In the genomic region with DNA sequence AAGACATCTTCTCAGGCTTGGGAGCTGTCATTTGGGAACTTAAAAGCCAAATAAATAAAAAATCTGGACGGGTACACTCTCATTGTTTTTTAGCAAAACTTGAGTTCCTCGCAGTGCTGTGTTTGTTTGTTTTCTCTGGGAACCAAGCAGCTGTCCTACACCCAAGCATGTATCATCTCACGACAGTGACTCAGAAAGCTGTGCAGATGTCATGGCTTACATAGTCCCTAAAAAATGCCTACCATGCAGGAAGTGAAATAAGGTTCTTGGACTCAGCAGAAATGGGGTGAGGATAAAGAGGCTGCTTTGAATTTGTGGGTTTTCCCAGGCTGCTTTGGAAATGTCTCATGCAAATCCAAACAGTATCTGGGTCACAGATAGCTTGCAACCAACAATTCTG, we compare ENCODE assay signal across 10 mouse cellular contexts. TPM values are rescaled to one million over a fixed set of nuclear protein-coding genes. Genes with fewer than 3 reads are reported as not detected.
DNase-seq lines count a peak whose midpoint lies in the region; ATAC-seq and TF ChIP-seq lines count a peak whose summit lies in the region.
"Had no signal": no experiment of that assay in that cellular context is flagged by ENCODE, and none has a peak within 500 bp of the region (broad histone marks: within the 10 kb centered on the region; RNA-seq: fewer than 3 reads in every experiment).

No protein-coding gene starts in this region.

- peak overlapping the region; percentile 64 for H3K27ac ChIP-seq in gastrocnemius, adult 2 months
- H3K27ac ChIP-seq in lung, embryonic 14.5 days (ENCODE audit: low read depth), result no peak overlapping the region
- 0 out of 2 replicates have a peak overlapping the region, but pooled peaks have one; percentile 1 for H3K27ac ChIP-seq in limb, embryonic 15.5 days
- no peak overlapping the region for H3K27ac ChIP-seq in stomach, postnatal 0 days (replicated peaks)
- no peak overlapping the region for H3K27ac ChIP-seq in hindbrain, embryonic 14.5 days
- H3K27ac ChIP-seq in hindbrain, embryonic 12.5 days, result no peak overlapping the region
- H3K27ac ChIP-seq: neural tube, embryonic 12.5 days had no signal

- 20% methylated on average over 3 of the region's 3 CpGs for WGBS in lung, embryonic 14.5 days
- WGBS in lung, adult 2 months, result 36% methylated on average over 3 of the region's 3 CpGs
- 48% methylated on average over 3 of the region's 3 CpGs for WGBS in limb, embryonic 15.5 days
- 23% methylated on average over 3 of the region's 3 CpGs for WGBS in stomach, postnatal 0 days
- WGBS in hindbrain, embryonic 14.5 days, result 66% methylated on average over 3 of the region's 3 CpGs
- 49% methylated on average over 3 of the region's 3 CpGs for WGBS in hindbrain, embryonic 12.5 days

- H3K27me3 ChIP-seq in lung, embryonic 14.5 days (ENCODE audit: insufficient read depth, low read length), result no peaks in the 10 kb centered on the region
- no peaks in the 10 kb centered on the region for H3K27me3 ChIP-seq in limb, embryonic 15.5 days
- H3K27me3 ChIP-seq in stomach, postnatal 0 days (ENCODE audit: control insufficient read depth, insufficient read depth, low read length), result no peaks in the 10 kb centered on the region
- no peaks in the 10 kb centered on the region for H3K27me3 ChIP-seq in hindbrain, embryonic 14.5 days (ENCODE audit: control insufficient read depth, insufficient read depth, low read length)
- H3K27me3 ChIP-seq in hindbrain, embryonic 12.5 days, result no peaks in the 10 kb centered on the region
- H3K27me3 ChIP-seq: megakaryocyte, embryonic 14.5 days; neural tube, embryonic 12.5 days had no signal

- no peak for TF ChIP-seq CTCF in gastrocnemius, adult 2 months (IDR thresholded peaks at IDR 0.05)
- no peak for TF ChIP-seq CTCF in lung, embryonic 14.5 days (IDR thresholded peaks at IDR 0.05; ENCODE audit: low read depth)
- no peak for TF ChIP-seq CTCF in lung, adult 2 months (IDR thresholded peaks at IDR 0.05; ENCODE audit: insufficient read depth, low read length)
- TF ChIP-seq CTCF in stomach, postnatal 0 days (IDR thresholded peaks at IDR 0.05; ENCODE audit: low read depth), result no peak

- no peaks in the 10 kb centered on the region for H3K9me3 ChIP-seq in lung, embryonic 14.5 days (ENCODE audit: low read depth, low read length)
- H3K9me3 ChIP-seq in limb, embryonic 15.5 days, result no peaks in the 10 kb centered on the region
- H3K9me3 ChIP-seq in stomach, postnatal 0 days (ENCODE audit: control insufficient read depth, low read length), result no peaks in the 10 kb centered on the region
- H3K9me3 ChIP-seq in hindbrain, embryonic 14.5 days (ENCODE audit: control insufficient read depth, low read length), result no peaks in the 10 kb centered on the region
- H3K9me3 ChIP-seq in hindbrain, embryonic 12.5 days (replicated peaks), result no peaks in the 10 kb centered on the region
- H3K9me3 ChIP-seq: megakaryocyte, embryonic 14.5 days; neural tube, embryonic 12.5 days had no signal

- H3K36me3 ChIP-seq in lung, embryonic 14.5 days (ENCODE audit: insufficient read depth), result no peaks in the 10 kb centered on the region
- no peaks in the 10 kb centered on the region for H3K36me3 ChIP-seq in limb, embryonic 15.5 days
- no peaks in the 10 kb centered on the region for H3K36me3 ChIP-seq in stomach, postnatal 0 days (ENCODE audit: control insufficient read depth, insufficient read depth, low read length)
- H3K36me3 ChIP-seq in hindbrain, embryonic 14.5 days (replicated peaks; ENCODE audit: control insufficient read depth, insufficient read depth), result no peaks in the 10 kb centered on the region
- H3K36me3 ChIP-seq in hindbrain, embryonic 12.5 days, result no peaks in the 10 kb centered on the region
- H3K36me3 ChIP-seq: neural tube, embryonic 12.5 days had no signal

- no peak for TF ChIP-seq EP300 in stomach, postnatal 0 days (optimal IDR thresholded peaks at IDR 0.05)

- no peak for TF ChIP-seq POLR2A in lung, adult 2 months (IDR thresholded peaks at IDR 0.05; ENCODE audit: borderline replicate concordance, extremely low read depth, low read depth, low read length)

- H3K4me3 ChIP-seq in gastrocnemius, adult 2 months, result no peak overlapping the region
- no peak overlapping the region for H3K4me3 ChIP-seq in lung, embryonic 14.5 days (ENCODE audit: low read depth, low read length)
- no peak overlapping the region for H3K4me3 ChIP-seq in lung, adult 2 months (replicated peaks; ENCODE audit: extremely low read depth, low read depth, low read length)
- H3K4me3 ChIP-seq in limb, embryonic 15.5 days, result no peak overlapping the region
- H3K4me3 ChIP-seq in stomach, postnatal 0 days (ENCODE audit: low read depth, low read length), result no peak overlapping the region
- no peak overlapping the region for H3K4me3 ChIP-seq in hindbrain, embryonic 14.5 days (replicated peaks; ENCODE audit: low read length)
- H3K4me3 ChIP-seq in hindbrain, embryonic 12.5 days, result no peak overlapping the region
- H3K4me3 ChIP-seq: megakaryocyte, embryonic 14.5 days; neural tube, embryonic 12.5 days had no signal

- no peak overlapping the region for H3K9ac ChIP-seq in lung, embryonic 14.5 days
- H3K9ac ChIP-seq in limb, embryonic 15.5 days, result no peak overlapping the region
- H3K9ac ChIP-seq in stomach, postnatal 0 days (ENCODE audit: low read length), result no peak overlapping the region
- no peak overlapping the region for H3K9ac ChIP-seq in hindbrain, embryonic 14.5 days
- no peak overlapping the region for H3K9ac ChIP-seq in hindbrain, embryonic 12.5 days
- H3K9ac ChIP-seq: neural tube, embryonic 12.5 days had no signal

- intact Hi-C loops in gastrocnemius, adult 2 months (cut with DNase I), result no loop called here
- intact Hi-C loops in gastrocnemius, postnatal 14 days (cut with DNase I; ENCODE audit: low total_unique reads), result no loop called here

- DNase-seq in gastrocnemius, adult 2 months, result peak; percentile 29
- DNase-seq in gastrocnemius, postnatal 14 days, result no peak
- DNase-seq in lung, embryonic 14.5 days, result peak; percentile 45
- DNase-seq in lung, adult 2 months, result no peak
- no peak for DNase-seq in stomach, postnatal 0 days (ENCODE audit: low spot score)
- DNase-seq in hindbrain, embryonic 14.5 days (ENCODE audit: low spot score), result no peak

- peak; percentile 54 for ATAC-seq in lung, embryonic 14.5 days (ENCODE audit: insufficient read depth)
- ATAC-seq in limb, embryonic 15.5 days (ENCODE audit: insufficient number of reproducible peaks, low FRiP score, low TSS enrichment, low read depth), result no peak
- peak; percentile 59; the same call in 1 of the 2 replicates for ATAC-seq in stomach, postnatal 0 days (ENCODE audit: low FRiP score, low TSS enrichment)
- ATAC-seq in hindbrain, embryonic 14.5 days (ENCODE audit: low FRiP score), result no peak
- no peak for ATAC-seq in hindbrain, embryonic 12.5 days (ENCODE audit: low FRiP score)

- peaks cover 8% of the 10 kb centered on the region; the same call in 1 of the 2 replicates for H3K4me1 ChIP-seq in lung, embryonic 14.5 days (ENCODE audit: insufficient read depth)
- peaks cover 6% of the 10 kb centered on the region; the same call in 1 of the 2 replicates for H3K4me1 ChIP-seq in lung, adult 2 months (ENCODE audit: control insufficient read depth, insufficient read depth, low read length)
- 0 out of 2 replicates have a peak, but pooled peaks cover 3% of the 10 kb centered on the region for H3K4me1 ChIP-seq in limb, embryonic 15.5 days
- no peaks in the 10 kb centered on the region for H3K4me1 ChIP-seq in stomach, postnatal 0 days (replicated peaks; ENCODE audit: control insufficient read depth, insufficient read depth)
- no peaks in the 10 kb centered on the region for H3K4me1 ChIP-seq in hindbrain, embryonic 14.5 days (replicated peaks; ENCODE audit: control insufficient read depth, insufficient read depth, low read length)
- H3K4me1 ChIP-seq in hindbrain, embryonic 12.5 days, result 0 out of 2 replicates have a peak, but pooled peaks cover 4% of the 10 kb centered on the region
- H3K4me1 ChIP-seq: neural tube, embryonic 12.5 days had no signal

- H3K4me2 ChIP-seq in lung, embryonic 14.5 days, result no peak overlapping the region
- H3K4me2 ChIP-seq in limb, embryonic 15.5 days, result no peak overlapping the region
- H3K4me2 ChIP-seq in stomach, postnatal 0 days (replicated peaks; ENCODE audit: low read depth), result no peak overlapping the region
- H3K4me2 ChIP-seq in hindbrain, embryonic 14.5 days (replicated peaks), result no peak overlapping the region
- no peak overlapping the region for H3K4me2 ChIP-seq in hindbrain, embryonic 12.5 days (replicated peaks)
- H3K4me2 ChIP-seq: neural tube, embryonic 12.5 days had no signal

RNA-seq across cellular contexts. Expression of a gene that starts 28.8 kb away (rescaled TPM):
- 10 to 100 TPM; 27.8 to 29.1 TPM for total RNA-seq in gastrocnemius, adult 2 months (2021)
- 10 to 100 TPM; 23.5 to 24.4 TPM for total RNA-seq in gastrocnemius, postnatal 14 days (2021)
- polyA plus RNA-seq in lung, embryonic 14.5 days (2014; fragmentation: Nextera tagmentation; extraction: Ambion mirVana), result 14.2 and 15.2 TPM in 2 replicates
- 2.4 and 5.9 TPM in 2 replicates for polyA plus RNA-seq in lung, adult 2 months (2012; rRNA removed)
- 12.5 and 19.2 TPM in 2 replicates for polyA plus RNA-seq in limb, embryonic 15.5 days (2015; fragmentation: Nextera tagmentation; extraction: Ambion mirVana)
- polyA plus RNA-seq in stomach, postnatal 0 days (2015; fragmentation: Nextera tagmentation; extraction: Ambion mirVana), result 6.3 and 7.1 TPM in 2 replicates
- 23.0 and 23.7 TPM in 2 replicates for polyA plus RNA-seq in hindbrain, embryonic 14.5 days (2014; fragmentation: Nextera tagmentation; extraction: Ambion mirVana)
- polyA plus RNA-seq in hindbrain, embryonic 12.5 days (2016; fragmentation: Nextera tagmentation; extraction: Ambion mirVana), result 16.1 and 19.2 TPM in 2 replicates

Comparison
In these comparisons a context has a peak if more than half of its experiments do, and no peak if none do; other contexts are left out.
1. DNase-seq: peak in gastrocnemius, adult 2 months (single experiment) and lung, embryonic 14.5 days (single experiment); none in gastrocnemius, postnatal 14 days (single experiment), lung, adult 2 months (single experiment), stomach, postnatal 0 days (single experiment) and hindbrain, embryonic 14.5 days (single experiment).
2. H3K27ac ChIP-seq: peak in gastrocnemius, adult 2 months (single experiment) and limb, embryonic 15.5 days (single experiment); none in lung, embryonic 14.5 days (single experiment), stomach, postnatal 0 days (single experiment), hindbrain, embryonic 14.5 days (single experiment) and hindbrain, embryonic 12.5 days (single experiment).
3. ATAC-seq: peak in lung, embryonic 14.5 days (single experiment) and stomach, postnatal 0 days (single experiment); none in limb, embryonic 15.5 days (single experiment), hindbrain, embryonic 14.5 days (single experiment) and hindbrain, embryonic 12.5 days (single experiment).